Mouse (Mus musculus) Muller cell, postnatal 12 days (primary cell): ENCODE data around the gene Zyg11a.
"Not testable (repeated sequence)": the region's sequence is repeated elsewhere in the genome, so short reads cannot be mapped to it uniquely, and the experiment has no call there.

ENCODE experiments used
- DNase-seq: peaks from one replicate; pipeline ENCODE4 v3.0.0-alpha.2; 2015; ENCODE audit errors: inconsistent ontology term

Gene Zyg11a

GRCm38 (mm10) chr4:108217332-108218179 is at the start of gene Zyg11a:
Zyg11a (minus strand) TSS chr4:108218048.
- peak; percentile 31 for DNase-seq

- no peak for DNase-seq
These were observed 47.9 kb upstream of the Zyg11a start for GRCm38 (mm10) chr4:108265774-108266173.

DNA sequence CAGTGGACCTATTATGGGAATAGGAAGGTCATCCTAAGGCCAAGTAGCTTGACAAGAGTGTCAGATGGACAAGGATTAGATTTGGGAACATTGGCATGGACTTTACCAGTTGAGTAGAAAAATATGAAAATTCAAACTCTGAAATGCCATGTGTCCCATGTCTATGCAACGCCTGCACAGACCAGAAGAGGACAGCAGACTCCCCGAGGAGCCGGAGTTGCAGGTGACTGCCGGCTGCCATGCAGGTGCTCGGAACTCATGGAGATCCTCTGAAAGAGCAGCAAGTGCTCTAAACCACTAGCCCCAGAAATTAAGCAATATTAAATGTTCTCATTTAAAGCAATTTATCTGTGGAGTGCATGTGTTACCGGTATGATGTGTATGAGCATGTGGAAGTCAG is 35.5 kb upstream of the Zyg11a start:
- no peak for DNase-seq

- DNase-seq: no peak
These were observed 32.7 kb upstream of the Zyg11a start for GRCm38 (mm10) chr4:108250501-108250900.

- DNase-seq: no peak
These were observed 31.5 kb upstream of the Zyg11a start for GRCm38 (mm10) chr4:108249314-108249713.

DNA sequence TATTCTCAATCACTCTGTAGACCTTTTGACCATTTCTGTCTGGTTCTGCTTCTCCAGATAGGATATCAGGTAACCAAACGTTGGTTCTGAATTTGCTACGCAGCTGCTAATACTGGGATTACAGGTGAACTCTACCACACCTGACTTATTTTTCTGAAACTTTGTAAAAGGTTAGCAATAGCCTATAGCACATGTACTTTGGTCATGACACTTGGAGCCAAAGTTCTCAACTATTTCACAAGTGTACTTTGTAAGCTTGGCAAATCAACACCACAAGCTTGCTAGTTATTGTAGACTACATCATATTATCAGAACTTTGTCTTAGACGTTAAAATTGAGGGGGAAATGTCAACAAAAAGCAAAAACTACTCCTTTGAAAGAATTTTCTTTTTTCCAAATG is 15.8 kb upstream of the Zyg11a start:
- no peak for DNase-seq

DNA sequence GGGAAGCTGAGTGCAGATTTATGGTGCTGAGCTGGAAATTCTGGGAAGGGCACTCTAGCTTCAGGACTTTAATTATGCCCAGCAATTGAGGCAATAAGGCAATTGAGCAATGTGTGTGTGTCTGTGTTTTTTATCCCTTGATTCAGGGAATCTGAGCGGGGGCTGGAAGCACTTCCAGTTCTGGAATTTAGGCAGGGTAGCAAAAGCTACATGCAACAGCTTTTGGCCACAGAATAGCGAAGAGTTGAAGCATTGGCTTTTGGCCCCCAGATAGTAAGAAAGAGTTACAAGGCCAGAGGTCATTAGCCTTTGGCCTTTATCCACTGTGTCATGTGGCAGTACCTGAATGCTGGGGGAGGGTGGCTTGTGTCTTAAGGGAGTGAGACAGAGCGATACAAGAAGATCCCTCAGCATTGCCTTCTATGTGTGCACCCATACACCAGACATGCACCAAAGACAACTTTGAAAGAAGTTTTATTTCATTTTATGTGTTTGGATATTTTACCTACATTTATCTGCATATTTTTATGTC is 7.6 kb upstream of the Zyg11a start:
- no peak for DNase-seq

- no peak for DNase-seq
These were observed 4.7 kb upstream of the Zyg11a start for GRCm38 (mm10) chr4:108222507-108222906.

DNA sequence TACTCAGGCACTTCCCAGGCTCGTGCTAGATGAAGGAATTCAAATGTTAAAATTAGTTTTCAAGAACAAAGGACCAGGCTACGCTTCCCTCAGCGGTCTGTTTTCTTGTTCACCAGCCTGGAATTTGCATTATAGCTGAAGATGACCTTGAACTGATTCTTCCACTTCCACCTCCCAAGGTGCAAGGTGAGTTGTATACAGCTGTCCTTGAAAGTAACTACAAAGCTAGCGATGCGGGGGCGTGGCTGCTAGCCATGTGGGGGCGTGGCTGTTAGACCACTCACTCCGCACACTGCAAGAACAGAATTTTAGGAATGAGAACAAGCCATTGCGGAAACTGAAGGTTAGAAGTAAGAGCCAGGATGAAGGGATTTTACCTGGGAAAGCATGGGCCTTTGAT is 1.2 kb upstream of the Zyg11a start:
- DNase-seq: no peak

DNA sequence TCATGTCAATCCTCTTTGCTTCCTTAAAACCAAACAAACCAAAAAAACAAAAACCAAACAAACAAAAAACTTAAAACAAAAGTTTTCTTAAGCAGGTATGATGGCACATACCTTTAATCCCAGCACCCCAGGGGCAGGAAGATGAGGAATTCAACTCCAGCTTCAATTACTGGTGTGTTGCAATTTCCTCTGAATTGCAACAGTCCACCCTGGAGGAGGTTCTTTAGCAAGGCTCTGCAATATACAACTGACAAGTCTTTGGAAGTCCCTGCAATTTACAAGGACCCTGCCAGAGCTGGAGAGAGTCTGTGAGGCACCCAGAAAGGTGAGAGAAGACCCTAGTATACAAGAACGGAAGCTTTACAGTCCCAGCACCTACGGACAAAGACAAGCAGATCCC is 4.8 kb downstream of the Zyg11a start:
- no peak for DNase-seq

GRCm38 (mm10) chr4:108204629-108205028 is 13.2 kb downstream of the Zyg11a start:
- DNase-seq: no peak

- no peak for DNase-seq
These were observed 18.6 kb downstream of the Zyg11a start for GRCm38 (mm10) chr4:108199236-108199635.

- no peak for DNase-seq
These were observed 21.5 kb downstream of the Zyg11a start for GRCm38 (mm10) chr4:108196277-108196855.

DNA sequence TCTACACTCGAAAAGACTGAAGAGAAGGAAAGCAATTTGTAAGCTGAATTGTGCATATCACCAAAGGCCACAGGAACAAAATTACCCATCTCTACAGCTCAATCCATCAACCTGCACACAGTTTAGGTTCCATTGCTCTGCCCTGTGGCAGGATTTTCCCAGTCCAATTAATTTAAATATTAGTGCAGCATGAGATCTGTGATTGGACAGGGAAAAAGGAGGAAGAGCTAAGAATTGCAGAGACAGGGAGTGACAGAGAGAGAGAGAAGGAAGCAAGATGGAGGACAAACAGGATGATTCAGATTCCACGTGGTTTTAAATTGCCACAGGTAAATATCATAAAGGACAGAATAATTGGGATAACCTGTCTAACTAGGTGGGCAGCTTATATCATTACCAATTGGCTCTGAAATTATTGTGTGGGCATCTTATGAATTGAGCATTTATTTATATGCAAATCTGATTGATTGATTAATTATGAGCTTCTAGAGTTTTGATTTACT is 25.0 kb downstream of the Zyg11a start:
- DNase-seq: no peak

DNA sequence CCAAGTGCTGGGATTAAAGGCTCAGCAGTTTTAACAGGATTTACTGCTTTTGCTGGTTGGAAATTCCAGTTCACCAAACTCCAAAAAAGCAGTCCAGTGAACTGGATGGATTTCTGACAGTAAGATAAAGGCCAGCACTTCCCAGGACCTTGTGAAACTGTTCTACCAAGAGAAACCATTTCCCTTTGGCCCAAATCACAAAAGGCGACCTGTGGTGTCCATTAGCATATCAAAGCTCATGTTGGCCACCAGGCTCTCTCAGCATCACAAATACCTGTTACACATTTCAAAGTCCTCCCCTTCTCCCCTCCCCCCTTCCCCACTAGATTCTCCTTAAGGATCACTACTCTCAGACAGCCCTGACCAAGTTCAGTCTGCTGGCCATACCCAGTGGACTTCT is 35.6 kb downstream of the Zyg11a start:
- DNase-seq: no peak

DNA sequence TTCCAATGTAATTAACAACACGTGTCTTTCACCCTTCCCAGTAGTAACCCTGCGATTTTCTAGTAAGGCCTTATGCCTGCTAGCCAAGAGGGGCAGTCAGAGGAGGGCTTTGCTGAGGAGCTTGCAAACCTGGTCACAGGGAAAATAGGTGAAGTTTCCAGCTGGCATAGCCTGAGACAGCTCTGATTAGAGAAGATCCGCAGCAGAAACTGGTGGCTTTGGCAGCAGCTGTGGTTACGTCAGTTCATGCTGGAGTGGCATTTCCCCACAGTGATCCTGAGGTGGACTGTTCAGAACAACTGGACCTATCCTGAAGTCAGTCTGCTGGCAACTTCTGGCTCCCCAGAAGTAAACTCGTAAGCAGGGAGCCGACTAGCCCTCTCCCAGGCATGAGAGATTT is 49.8 kb downstream of the Zyg11a start:
- DNase-seq: no peak

GRCm38 (mm10) chr4:108166874-108167273 is 51.0 kb downstream of the Zyg11a start:
- DNase-seq: no peak

DNA sequence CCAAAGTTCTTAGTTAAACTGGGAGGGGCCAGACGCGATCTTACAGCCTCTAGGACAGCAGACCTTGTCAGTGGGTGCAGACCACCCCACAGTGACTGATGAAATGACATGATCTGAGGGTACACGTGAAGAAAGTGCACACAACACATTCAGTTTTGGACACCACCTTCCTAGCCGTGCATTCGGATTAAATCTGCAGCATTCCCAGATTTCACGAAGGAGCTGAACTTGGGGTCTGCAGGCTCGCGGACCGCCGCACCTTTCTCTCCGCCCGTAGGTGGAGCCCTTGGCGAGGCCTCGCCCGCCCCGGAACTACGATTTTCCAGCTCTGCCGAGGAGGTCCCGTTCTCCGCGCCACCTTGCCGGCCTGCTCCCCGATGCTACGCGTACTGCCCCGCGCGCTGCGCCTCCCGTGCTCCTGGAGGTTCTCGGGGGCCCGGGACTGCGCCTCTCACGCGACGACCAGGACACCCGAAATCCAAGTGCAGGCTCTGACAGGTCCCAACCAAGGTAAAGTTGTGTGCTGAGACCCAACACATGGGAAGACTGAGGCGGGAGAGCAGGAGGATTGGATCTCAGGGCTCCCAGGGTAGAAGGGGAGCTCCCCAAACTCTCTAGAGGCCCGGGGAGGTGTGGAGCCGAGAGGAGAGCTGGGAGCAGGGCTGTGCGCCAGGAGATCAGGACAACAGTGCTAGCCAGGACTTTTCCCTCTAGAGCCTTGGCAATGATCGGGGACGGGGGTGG is 52.5 kb downstream of the Zyg11a start, which contains the start of gene Echdc2:
TSS of gene Echdc2 (plus strand) at position 286 of the 744 bp plus-strand sequence.
- DNase-seq: peak; percentile 53

GRCm38 (mm10) chr4:108163291-108163690 is 54.6 kb downstream of the Zyg11a start:
- no peak for DNase-seq

- DNase-seq: no peak
These were observed 55.9 kb downstream of the Zyg11a start for GRCm38 (mm10) chr4:108161936-108162335.

GRCm38 (mm10) chr4:108155141-108155540 is 62.7 kb downstream of the Zyg11a start:
- DNase-seq: not testable (repeated sequence)

DNA sequence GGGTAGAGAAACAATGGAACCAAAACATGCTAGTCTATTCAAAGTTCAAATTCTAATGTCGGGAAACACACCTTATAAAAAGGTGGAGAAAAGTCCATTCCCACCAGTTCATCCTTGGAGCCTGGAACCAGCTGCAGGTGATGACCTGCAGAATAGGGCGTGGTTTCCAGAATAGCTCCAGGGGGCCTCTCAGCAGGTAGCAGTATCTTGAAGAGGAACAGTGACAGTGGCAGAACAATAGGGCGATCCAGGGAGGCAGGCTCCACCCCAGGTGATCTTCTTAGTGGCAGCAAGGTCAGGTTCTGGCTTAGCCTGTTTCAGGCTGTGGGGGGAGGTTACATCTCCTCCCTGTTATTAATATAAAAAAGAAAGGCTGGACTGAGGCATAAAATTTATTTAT is 72.3 kb downstream of the Zyg11a start:
- DNase-seq: not testable (repeated sequence)
